Mouse (Mus musculus): ENCODE data around the gene Irf2bp1. TPM values are rescaled to one million over a fixed set of nuclear protein-coding genes. Genes with fewer than 3 reads are reported as not detected.

Irf2bp1 gene
- polyA plus RNA-seq, 1 experiment from 2014 or later = 17.0 TPM

DNA sequence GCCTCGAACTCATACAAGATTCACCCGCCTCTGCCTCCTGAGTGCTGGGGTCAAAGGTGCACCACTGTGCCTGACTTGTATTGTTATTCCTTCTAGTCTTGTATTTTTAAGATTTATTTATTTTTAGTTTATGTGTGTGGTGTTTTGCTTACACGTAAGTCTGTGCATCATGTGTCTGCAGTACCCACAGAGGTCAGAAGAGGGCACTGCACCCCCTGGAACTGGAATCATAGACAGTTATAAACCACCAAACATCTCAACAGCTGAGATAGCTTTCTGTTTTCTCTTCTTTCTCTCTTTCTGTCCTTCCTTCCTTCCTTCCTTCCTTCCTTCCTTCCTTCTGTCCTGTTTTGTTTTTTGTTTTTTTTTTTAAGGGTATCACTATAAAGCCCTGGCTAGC is 32.9 kb upstream of the Irf2bp1 start:
- ATAC-seq = no peak
- Histone ChIP-seq H3K9me3 (ENCODE audit: control insufficient read depth, low read length) (0 out of 2 replicates have a peak, but pooled peaks cover 5% of the 10 kb centered on the region), H3K4me1 (ENCODE audit: control insufficient read depth, insufficient read depth, low read length) (no peaks in the 10 kb centered on the region), H3K27me3 (replicated peaks; ENCODE audit: control insufficient read depth, insufficient read depth, low read length) (0 out of 2 replicates have a peak, but pooled peaks cover 2% of the 10 kb centered on the region), H3K36me3 (ENCODE audit: control insufficient read depth, insufficient read depth, low read length) (no peaks in the 10 kb centered on the region), H3K4me2 (ENCODE audit: low read depth, low read length) (no peak overlapping the region), H3K9ac (ENCODE audit: low read depth, low read length) (no peak overlapping the region), H3K27ac (ENCODE audit: low read length) (no peak overlapping the region), H3K4me3 (ENCODE audit: low read length) (no peak overlapping the region)
- WGBS = 83% methylated on average over 3 of the region's 3 CpGs

DNA sequence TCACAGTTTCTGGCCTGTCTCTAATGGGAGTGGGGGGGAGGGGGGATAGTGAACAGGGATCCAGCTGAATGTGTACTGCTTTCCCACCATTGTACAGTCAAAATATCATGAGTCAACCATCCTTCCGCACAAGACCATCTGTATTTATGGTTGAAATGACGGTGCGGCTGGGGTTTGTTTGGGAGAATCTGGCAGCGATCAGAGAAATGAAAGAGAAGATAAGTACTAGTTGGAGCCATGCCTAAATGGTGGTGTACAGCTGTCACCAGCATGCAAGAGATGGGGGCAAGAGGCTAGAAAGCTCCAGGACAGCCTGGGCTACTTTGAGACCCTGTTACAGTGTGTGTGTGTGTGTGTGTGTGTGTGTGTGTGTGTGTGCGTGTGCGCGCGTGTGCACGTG is 25.5 kb upstream of the Irf2bp1 start:
- no peak for ATAC-seq
- WGBS = 72% methylated on average over 9 of the region's 9 CpGs
- H3K27ac ChIP-seq (ENCODE audit: low read length) = no peak overlapping the region

DNA sequence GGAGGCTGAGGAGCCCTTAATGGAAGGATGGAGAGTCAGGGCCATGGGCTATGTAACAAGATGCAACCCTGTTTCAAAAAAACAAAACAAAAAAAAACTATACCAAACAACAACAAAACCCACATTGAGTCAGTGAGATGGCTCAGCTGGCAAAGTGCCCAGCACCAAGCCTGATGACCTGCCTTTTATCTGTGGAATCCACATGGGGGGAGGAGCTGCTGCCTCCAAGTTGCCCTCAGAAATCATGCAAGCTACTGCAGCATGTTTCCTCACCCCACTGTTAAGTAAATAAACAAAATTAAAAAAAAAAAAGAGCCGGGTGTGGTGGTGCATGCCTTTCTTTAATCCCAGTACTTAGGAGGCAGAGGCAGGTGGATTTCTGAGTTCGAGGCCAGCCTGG is 17.3 kb upstream of the Irf2bp1 start:
- Histone ChIP-seq H3K4me2 (ENCODE audit: low read depth, low read length) (no peak overlapping the region), H3K27ac (ENCODE audit: low read length) (no peak overlapping the region), H3K9ac (ENCODE audit: low read depth, low read length) (no peak overlapping the region), H3K4me1 (ENCODE audit: control insufficient read depth, insufficient read depth, low read length) (peaks cover 6% of the 10 kb centered on the region), H3K27me3 (replicated peaks; ENCODE audit: control insufficient read depth, insufficient read depth, low read length) (peaks cover 3% of the 10 kb centered on the region), H3K9me3 (ENCODE audit: control insufficient read depth, low read length) (no peaks in the 10 kb centered on the region), H3K36me3 (ENCODE audit: control insufficient read depth, insufficient read depth, low read length) (no peaks in the 10 kb centered on the region), H3K4me3 (ENCODE audit: low read length) (no peak overlapping the region)
- ATAC-seq = no peak
- WGBS = 78% methylated on average over 2 of the region's 2 CpGs

More for the DNA sequence above, 25.5 kb upstream of the Irf2bp1 start:
- no peaks in the 10 kb centered on the region for H3K9me3 ChIP-seq (ENCODE audit: control insufficient read depth, low read length)
- no peak overlapping the region for H3K4me3 ChIP-seq (ENCODE audit: low read length)
- no peak overlapping the region for H3K9ac ChIP-seq (ENCODE audit: low read depth, low read length)
- H3K4me2 ChIP-seq (ENCODE audit: low read depth, low read length) = no peak overlapping the region
- 0 out of 2 replicates have a peak, but pooled peaks cover 4% of the 10 kb centered on the region for H3K27me3 ChIP-seq (replicated peaks; ENCODE audit: control insufficient read depth, insufficient read depth, low read length)
- no peaks in the 10 kb centered on the region for H3K4me1 ChIP-seq (ENCODE audit: control insufficient read depth, insufficient read depth, low read length)
- no peaks in the 10 kb centered on the region for H3K36me3 ChIP-seq (ENCODE audit: control insufficient read depth, insufficient read depth, low read length)

DNA sequence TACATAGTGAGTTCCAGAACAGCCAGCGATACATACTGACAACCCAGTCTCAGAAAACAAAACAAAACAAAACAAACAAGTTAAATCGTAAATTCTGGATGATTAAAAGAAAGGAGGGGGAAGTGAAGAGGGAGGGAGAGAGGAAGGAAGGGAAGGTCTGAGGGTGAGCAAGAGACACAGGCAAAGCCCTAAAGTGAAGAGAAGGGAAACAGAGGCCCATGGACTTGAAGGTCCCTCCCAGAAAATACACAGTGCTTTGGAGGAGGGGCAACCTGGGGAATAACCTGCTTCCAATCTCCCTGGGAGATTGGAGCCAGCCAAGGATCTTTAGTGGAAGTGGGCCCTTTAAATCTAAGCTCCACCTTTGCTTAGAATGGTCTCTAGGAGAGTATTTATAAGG is 16.7 kb upstream of the Irf2bp1 start, which contains the start of gene Nanos2:
Gene Nanos2 (plus strand): TSS at position 301 of the 400 bp plus-strand sequence.
- Histone ChIP-seq H3K9me3 (ENCODE audit: control insufficient read depth, low read length) (no peaks in the 10 kb centered on the region), H3K27ac (ENCODE audit: low read length) (no peak within 1 kb of the TSS), H3K4me1 (ENCODE audit: control insufficient read depth, insufficient read depth, low read length) (peaks cover 12% of the 10 kb centered on the region), H3K9ac (ENCODE audit: low read depth, low read length) (no peak within 1 kb of the TSS), H3K36me3 (ENCODE audit: control insufficient read depth, insufficient read depth, low read length) (no peaks in the 10 kb centered on the region), H3K4me3 (ENCODE audit: low read length) (no peak within 1 kb of the TSS), H3K27me3 (replicated peaks; ENCODE audit: control insufficient read depth, insufficient read depth, low read length) (peaks cover 9% of the 10 kb centered on the region), H3K4me2 (ENCODE audit: low read depth, low read length) (no peak within 1 kb of the TSS)
- ATAC-seq = no peak
- 49% methylated on average over 2 of the region's 2 CpGs for WGBS

GRCm38 (mm10) chr7:18987747-18988146 is 16.1 kb upstream of the Irf2bp1 start:
- Histone ChIP-seq H3K27me3 (replicated peaks; ENCODE audit: control insufficient read depth, insufficient read depth, low read length) (peaks cover 13% of the 10 kb centered on the region), H3K4me3 (ENCODE audit: low read length) (no peak overlapping the region), H3K9ac (ENCODE audit: low read depth, low read length) (no peak overlapping the region), H3K36me3 (ENCODE audit: control insufficient read depth, insufficient read depth, low read length) (no peaks in the 10 kb centered on the region), H3K4me1 (ENCODE audit: control insufficient read depth, insufficient read depth, low read length) (peaks cover 13% of the 10 kb centered on the region), H3K9me3 (ENCODE audit: control insufficient read depth, low read length) (no peaks in the 10 kb centered on the region), H3K4me2 (ENCODE audit: low read depth, low read length) (no peak overlapping the region), H3K27ac (ENCODE audit: low read length) (no peak overlapping the region)
- no peak for ATAC-seq
- 73% methylated on average over 13 of the region's 13 CpGs for WGBS

DNA sequence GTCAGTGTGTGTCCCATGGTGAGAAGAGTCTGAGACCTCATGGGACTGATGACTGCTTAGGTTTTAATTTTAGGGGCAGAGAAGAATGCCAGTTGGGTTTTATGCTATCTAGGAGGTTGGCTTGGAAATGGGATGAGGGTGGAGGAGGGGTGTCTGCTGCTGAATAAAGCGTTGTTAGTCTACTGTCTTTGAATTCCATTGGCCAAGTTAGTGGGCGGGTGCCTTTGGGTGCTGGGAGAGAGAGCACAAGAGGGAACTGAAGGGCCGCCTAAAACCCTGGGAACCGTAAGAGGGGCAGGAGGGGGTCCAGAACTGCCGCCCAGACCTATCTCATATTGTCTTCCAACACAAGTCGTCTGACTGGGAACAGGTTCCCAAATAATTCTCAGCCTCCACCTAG is 15.1 kb upstream of the Irf2bp1 start:
- ATAC-seq = no peak
- Histone ChIP-seq H3K27me3 (replicated peaks; ENCODE audit: control insufficient read depth, insufficient read depth, low read length) (peaks cover 19% of the 10 kb centered on the region), H3K9me3 (ENCODE audit: control insufficient read depth, low read length) (no peaks in the 10 kb centered on the region), H3K4me2 (ENCODE audit: low read depth, low read length) (no peak overlapping the region), H3K9ac (ENCODE audit: low read depth, low read length) (no peak overlapping the region), H3K4me3 (ENCODE audit: low read length) (no peak overlapping the region), H3K27ac (ENCODE audit: low read length) (no peak overlapping the region), H3K4me1 (ENCODE audit: control insufficient read depth, insufficient read depth, low read length) (peaks cover 13% of the 10 kb centered on the region), H3K36me3 (ENCODE audit: control insufficient read depth, insufficient read depth, low read length) (no peaks in the 10 kb centered on the region)
- WGBS = 64% methylated on average over 6 of the region's 6 CpGs

DNA sequence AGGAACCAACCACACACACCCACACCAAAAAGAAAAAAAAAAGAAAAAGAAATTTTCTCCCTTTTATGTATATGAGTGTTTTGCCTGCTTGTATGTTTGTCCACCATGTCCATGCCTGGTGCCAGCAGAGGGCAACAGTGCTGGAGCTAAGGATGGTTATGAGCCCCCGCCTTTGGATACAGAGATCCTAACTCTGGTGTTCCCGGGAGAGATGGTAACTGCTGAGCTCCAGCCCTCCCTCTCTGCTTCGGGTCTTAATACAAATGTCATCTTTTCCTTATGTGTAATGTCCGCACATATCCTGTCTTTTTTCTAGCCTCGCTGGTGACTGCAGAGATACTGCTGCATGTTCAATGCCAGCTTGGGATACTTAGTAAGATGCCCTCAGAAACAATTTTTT is 13.8 kb upstream of the Irf2bp1 start:
- H3K4me1 ChIP-seq (ENCODE audit: control insufficient read depth, insufficient read depth, low read length) = peaks cover 13% of the 10 kb centered on the region
- H3K27ac ChIP-seq (ENCODE audit: low read length) = 0 out of 2 replicates have a peak overlapping the region, but pooled peaks have one; percentile 57
- H3K9ac ChIP-seq (ENCODE audit: low read depth, low read length) = no peak overlapping the region
- H3K36me3 ChIP-seq (ENCODE audit: control insufficient read depth, insufficient read depth, low read length) = no peaks in the 10 kb centered on the region
- ATAC-seq = no peak
- no peaks in the 10 kb centered on the region for H3K9me3 ChIP-seq (ENCODE audit: control insufficient read depth, low read length)
- peaks cover 19% of the 10 kb centered on the region for H3K27me3 ChIP-seq (replicated peaks; ENCODE audit: control insufficient read depth, insufficient read depth, low read length)
- H3K4me2 ChIP-seq (ENCODE audit: low read depth, low read length) = peak overlapping the region; percentile 88
- H3K4me3 ChIP-seq (ENCODE audit: low read length) = peak overlapping the region; percentile 55
- 11% methylated on average over 5 of the region's 5 CpGs for WGBS

GRCm38 (mm10) chr7:18990601-18991295 is 13.1 kb upstream of the Irf2bp1 start, which contains the start of gene Mypop:
Gene Mypop (plus strand): TSS chr7:18991245.
- Histone ChIP-seq H3K36me3 (ENCODE audit: control insufficient read depth, insufficient read depth, low read length) (no peaks in the 10 kb centered on the region), H3K27ac (ENCODE audit: low read length) (peak within 1 kb of the TSS; percentile 57), H3K4me2 (ENCODE audit: low read depth, low read length) (peak within 1 kb of the TSS; percentile 88), H3K9ac (ENCODE audit: low read depth, low read length) (peak within 1 kb of the TSS; percentile 65), H3K27me3 (replicated peaks; ENCODE audit: control insufficient read depth, insufficient read depth, low read length) (peaks cover 19% of the 10 kb centered on the region), H3K9me3 (ENCODE audit: control insufficient read depth, low read length) (no peaks in the 10 kb centered on the region), H3K4me1 (ENCODE audit: control insufficient read depth, insufficient read depth, low read length) (peaks cover 13% of the 10 kb centered on the region), H3K4me3 (ENCODE audit: low read length) (peak within 1 kb of the TSS; percentile 55)
- WGBS = under 1% methylated on average over 37 of the region's 37 CpGs
- peak; percentile 95 for ATAC-seq

DNA sequence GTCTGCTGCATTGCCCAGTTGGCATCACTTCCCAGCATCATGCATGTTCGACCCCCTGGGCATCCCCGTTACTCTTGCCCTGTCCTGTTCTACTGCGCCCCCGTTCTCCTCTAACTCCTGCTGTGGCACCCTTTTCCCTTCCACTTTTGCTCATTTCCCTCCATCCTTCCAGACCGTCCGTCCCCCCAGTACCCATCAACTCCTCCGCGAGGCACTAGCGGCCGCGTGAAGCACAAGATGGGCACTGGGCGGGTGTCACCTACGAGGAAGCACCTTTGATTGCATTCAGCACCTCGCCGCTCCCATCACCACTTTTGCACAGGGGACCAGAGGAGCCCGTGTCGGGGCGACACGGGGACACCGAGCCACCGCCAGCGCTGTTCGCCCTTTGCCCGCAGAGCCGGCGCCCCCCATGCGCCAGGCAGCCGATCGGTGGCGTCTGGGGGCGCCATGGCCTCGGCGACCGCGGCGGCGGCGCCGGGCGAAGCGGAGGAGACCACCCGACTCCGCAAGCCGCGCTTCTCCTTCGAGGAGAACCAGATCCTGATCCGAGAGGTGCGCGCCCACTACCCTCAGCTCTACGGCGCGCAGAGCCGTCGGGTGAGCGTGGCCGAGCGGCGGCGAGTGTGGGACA is 12.1 kb upstream of the Irf2bp1 start:
- H3K4me2 ChIP-seq (ENCODE audit: low read depth, low read length) = peak overlapping the region; percentile 88
- WGBS = 1% methylated on average over 57 of the region's 59 CpGs

More for the DNA sequence above, 12.1 kb upstream of the Irf2bp1 start:
- Histone ChIP-seq H3K9ac (ENCODE audit: low read depth, low read length) (peak overlapping the region; percentile 65), H3K4me1 (ENCODE audit: control insufficient read depth, insufficient read depth, low read length) (peaks cover 13% of the 10 kb centered on the region), H3K27ac (ENCODE audit: low read length) (no peak overlapping the region), H3K4me3 (ENCODE audit: low read length) (peak overlapping the region; percentile 55), H3K27me3 (replicated peaks; ENCODE audit: control insufficient read depth, insufficient read depth, low read length) (peaks cover 19% of the 10 kb centered on the region), H3K9me3 (ENCODE audit: control insufficient read depth, low read length) (no peaks in the 10 kb centered on the region), H3K36me3 (ENCODE audit: control insufficient read depth, insufficient read depth, low read length) (no peaks in the 10 kb centered on the region)
- peak; percentile 0; the same call in 1 of the 2 replicates for ATAC-seq
